Comparison of ENCODE assay signal across 31 mouse cellular contexts in genomic region chr9:121656322-121656721, GRCm38 (mm10). TPM values are rescaled to one million over a fixed set of nuclear protein-coding genes. Genes with fewer than 3 reads are reported as not detected.
"Had no signal": no experiment of that assay in that cellular context is flagged by ENCODE, and none has a peak within 500 bp of the region (broad histone marks: within the 10 kb centered on the region; RNA-seq: fewer than 3 reads in every experiment).

No protein-coding gene starts in this region.

- H3K27ac ChIP-seq: gastrocnemius, adult 2 months; heart, embryonic 10.5 days; hindbrain, embryonic 10.5 days; hindbrain, embryonic 12.5 days; hindbrain, embryonic 14.5 days; kidney, embryonic 15.5 days; kidney, postnatal 0 days; limb, embryonic 12.5 days; liver, embryonic 13.5 days had no signal

- DNase-seq: gastrocnemius, adult 2 months; gastrocnemius, postnatal 10 days; gastrocnemius, postnatal 25 days; heart, adult 18-20 months; heart, postnatal 10 days; heart, postnatal 4 days; kidney, adult 11 months; kidney, adult 2 months; kidney, adult 9 months; kidney, postnatal 14 days; kidney, postnatal 36 days; layer of hippocampus, adult 9-11 months; layer of hippocampus, postnatal 36 days; left cerebral cortex, postnatal 4 days; liver; liver, embryonic 13.5 days had no signal

- H3K4me1 ChIP-seq: heart, embryonic 12.5 days; hindbrain, embryonic 10.5 days; hindbrain, embryonic 12.5 days; kidney, embryonic 15.5 days; liver, embryonic 13.5 days had no signal

- H3K4me3 ChIP-seq: gastrocnemius, adult 2 months; heart, embryonic 10.5 days; heart, embryonic 12.5 days; hindbrain, embryonic 10.5 days; hindbrain, embryonic 12.5 days; kidney, embryonic 15.5 days; limb, embryonic 12.5 days; liver, embryonic 13.5 days had no signal

- ATAC-seq: hindbrain, embryonic 16.5 days; inflammation-experienced regulatory T-cells, adult 6 months had no signal

- H3K9me3 ChIP-seq: heart, embryonic 10.5 days; heart, embryonic 12.5 days; hindbrain, embryonic 10.5 days; hindbrain, embryonic 12.5 days; kidney, embryonic 15.5 days; limb, embryonic 12.5 days; liver, embryonic 13.5 days had no signal

- H3K4me2 ChIP-seq: heart, embryonic 12.5 days; hindbrain, embryonic 12.5 days; hindbrain, embryonic 14.5 days; kidney, embryonic 15.5 days; limb, embryonic 12.5 days; liver, embryonic 11.5 days; liver, embryonic 13.5 days had no signal

- H3K36me3 ChIP-seq: heart, embryonic 10.5 days; heart, embryonic 12.5 days; hindbrain, embryonic 10.5 days; hindbrain, embryonic 12.5 days; kidney, embryonic 15.5 days; limb, embryonic 12.5 days; liver, embryonic 13.5 days had no signal

- H3K9ac ChIP-seq: heart, embryonic 12.5 days; hindbrain, embryonic 12.5 days; hindbrain, embryonic 14.5 days; kidney, embryonic 15.5 days; limb, embryonic 12.5 days; liver, embryonic 13.5 days had no signal

RNA-seq across cellular contexts. Expression of gene Vipr1, which starts 13.8 kb away (rescaled TPM):
- total RNA-seq: granulocyte monocyte progenitor cell, adult 5-6 weeks had no signal

RNA-seq across cellular contexts. Expression of gene Lyzl4, which starts 14.4 kb away (rescaled TPM):
- total RNA-seq: gastrocnemius, adult 2 months; gastrocnemius, postnatal 25 days; granulocyte monocyte progenitor cell, adult 5-6 weeks; heart, adult 18-20 months; heart, adult 8-10 months; heart, postnatal 10 days; heart, postnatal 25 days had no signal
- polyA plus RNA-seq: heart, embryonic 10.5 days; heart, embryonic 12.5 days; heart, embryonic 14.5 days; hindbrain, embryonic 10.5 days; hindbrain, embryonic 12.5 days; inflammation-experienced regulatory T-cells, adult 6 months; kidney, embryonic 15.5 days; kidney, postnatal 0 days; limb, embryonic 12.5 days; liver, embryonic 11.5 days had no signal
